Mouse (Mus musculus) layer of hippocampus, adult 2 months (tissue): Measurements from ENCODE around the gene Cd47. TPM values are rescaled to one million over a fixed set of nuclear protein-coding genes. Genes with fewer than 3 reads are reported as not detected.

ENCODE experiments used
- DNase-seq, 2 experiments: peaks; one replicate each; pipeline ENCODE4 v3.0.0; 2022; ENCODE audit warnings: low spot score in 2 of 2
- H3K27ac ChIP-seq: fragments of 200-600 bp; 2 replicates; pipeline ENCODE4 v1.8.1; 2022
- H3K4me3 ChIP-seq: fragments of 200-600 bp; 2 replicates; pipeline ENCODE4 v1.8.1; 2022; ENCODE audit warnings: mild to moderate bottlenecking
- CTCF ChIP-seq: fragments of 200-600 bp; conservative IDR thresholded peaks from 2 replicates; pipeline ENCODE4 v1.8.1; 2022; ENCODE audit warnings: antibody characterized with exemption, mild to moderate bottlenecking, moderate library complexity
- long read RNA-seq, 2 experiments: library from polyadenylated mRNA; stranded (forward); transcript quantifications; one replicate each; pipeline ENCODE4 v2.0.0; 2021; ENCODE audit warnings: borderline mapping rate in 2 of 2
- total RNA-seq, 2 experiments: library from RNA; stranded (reverse); gene quantifications; 2 replicates each; pipeline ENCODE4 v1.2.3; 2021

The Cd47 gene
- 100 to 1,000 TPM; 220 to 223 TPM for total RNA-seq
- long read RNA-seq, experiment 1, full-length matches to known transcripts = 118 of 152 reads
- long read RNA-seq, experiment 1, partial matches to known transcripts = 4 of 152 reads
- long read RNA-seq, experiment 1, other reads (novel, unspliced or antisense) = 30 of 152 reads
- long read RNA-seq, experiment 2, full-length matches to known transcripts = 219 of 256 reads
- long read RNA-seq, experiment 2, partial matches to known transcripts = 6 of 256 reads
- long read RNA-seq, experiment 2, other reads (novel, unspliced or antisense) = 31 of 256 reads

- H3K4me3 ChIP-seq = no peak within 1 kb of the TSS
- no peak for TF ChIP-seq CTCF
- H3K27ac ChIP-seq = no peak within 1 kb of the TSS
- no peak for DNase-seq
These were observed at the start of gene Cd47 for GRCm38 (mm10) chr16:49799597-49800561. Cd47 (plus strand) TSS chr16:49800533.

GRCm38 (mm10) chr16:49752906-49753305 is 47.4 kb upstream of the Cd47 start:
- TF ChIP-seq CTCF = no peak
- Histone ChIP-seq H3K27ac (peak overlapping the region; percentile 77), H3K4me3 (no peak overlapping the region)
- DNase-seq = no peak

- TF ChIP-seq CTCF = no peak
- Histone ChIP-seq H3K27ac (peak overlapping the region; percentile 77), H3K4me3 (no peak overlapping the region)
- no peak for DNase-seq
These were observed 47.0 kb upstream of the Cd47 start for GRCm38 (mm10) chr16:49753318-49753717.

GRCm38 (mm10) chr16:49760517-49761203 is 39.7 kb upstream of the Cd47 start:
- no peak for DNase-seq
- no peak overlapping the region for H3K27ac ChIP-seq
- H3K4me3 ChIP-seq = no peak overlapping the region
- TF ChIP-seq CTCF = no peak

GRCm38 (mm10) chr16:49761981-49762380 is 38.4 kb upstream of the Cd47 start:
- no peak overlapping the region for H3K4me3 ChIP-seq
- DNase-seq = no peak
- TF ChIP-seq CTCF = no peak
- H3K27ac ChIP-seq = no peak overlapping the region

GRCm38 (mm10) chr16:49766326-49766725 is 34.0 kb upstream of the Cd47 start:
- TF ChIP-seq CTCF = peak; percentile 73
- no peak for DNase-seq
- Histone ChIP-seq H3K4me3 (no peak overlapping the region), H3K27ac (no peak overlapping the region)

- H3K4me3 ChIP-seq = no peak overlapping the region
- TF ChIP-seq CTCF = no peak
- no peak for DNase-seq
- H3K27ac ChIP-seq = no peak overlapping the region
These were observed 31.8 kb upstream of the Cd47 start for GRCm38 (mm10) chr16:49768491-49769031.

GRCm38 (mm10) chr16:49769831-49770261 is 30.5 kb upstream of the Cd47 start:
- Histone ChIP-seq H3K27ac (no peak overlapping the region), H3K4me3 (no peak overlapping the region)
- no peak for TF ChIP-seq CTCF
- no peak for DNase-seq

GRCm38 (mm10) chr16:49770320-49771189 is 29.8 kb upstream of the Cd47 start:
- no peak for DNase-seq
- no peak overlapping the region for H3K27ac ChIP-seq
- H3K4me3 ChIP-seq = no peak overlapping the region
- no peak for TF ChIP-seq CTCF

- Histone ChIP-seq H3K27ac (no peak overlapping the region), H3K4me3 (no peak overlapping the region)
- TF ChIP-seq CTCF = no peak
- DNase-seq = no peak
These were observed 28.5 kb upstream of the Cd47 start for GRCm38 (mm10) chr16:49771609-49772396.

- Histone ChIP-seq H3K4me3 (no peak overlapping the region), H3K27ac (no peak overlapping the region)
- no peak for TF ChIP-seq CTCF
- no peak for DNase-seq
These were observed 27.8 kb upstream of the Cd47 start for GRCm38 (mm10) chr16:49772576-49772975.
